Mouse (Mus musculus): Measurements from ENCODE around the gene Hist1h3b. TPM values are rescaled to one million over a fixed set of nuclear protein-coding genes. Genes with fewer than 3 reads are reported as not detected.
"Not testable (repeated sequence)": the region's sequence is repeated elsewhere in the genome, so short reads cannot be mapped to it uniquely, and the experiment has no call there.

Gene Hist1h3b
- polyA plus RNA-seq, 1 experiment from 2014 or later = 4.7 TPM

DNA sequence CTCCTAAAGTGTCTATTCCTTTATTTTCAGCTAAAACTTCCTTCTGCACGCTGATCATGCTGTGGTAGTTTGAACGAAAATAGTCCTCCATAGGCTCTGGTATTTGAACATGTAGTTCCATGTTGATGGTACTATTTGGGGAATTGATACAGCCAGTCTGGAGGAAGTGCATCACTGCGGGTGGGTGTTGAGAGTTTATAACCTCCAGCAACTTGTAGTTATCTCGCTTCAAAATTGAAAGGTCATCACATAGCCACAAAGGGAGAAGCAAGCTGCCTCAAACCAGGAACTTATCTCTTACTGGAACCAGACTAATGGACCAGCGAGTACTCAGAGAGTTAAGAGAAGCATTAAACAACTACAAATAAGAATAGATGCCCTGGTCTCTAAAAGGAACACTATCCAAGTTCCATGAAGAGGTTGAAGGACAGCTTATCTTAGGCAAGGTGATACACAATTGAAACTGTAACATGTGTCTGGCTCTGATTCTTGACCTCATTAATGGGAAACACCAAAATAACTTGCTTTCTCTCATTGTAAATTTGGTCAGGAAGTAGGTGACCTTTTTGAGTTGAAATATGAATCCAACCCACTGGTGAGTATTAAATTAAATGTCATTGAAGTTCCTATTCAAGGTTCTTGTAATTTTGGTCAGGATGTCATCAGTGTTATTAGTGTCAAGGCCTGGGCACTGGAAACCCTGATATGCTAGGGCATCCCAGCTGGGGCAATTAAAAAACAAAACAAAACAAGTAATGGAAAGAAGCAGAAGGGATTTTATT, 35.6 kb upstream of the Hist1h3b start:
- H3K4me3 ChIP-seq (ENCODE audit: low read length) = no peak overlapping the region
- no peaks in the 10 kb centered on the region for H3K4me1 ChIP-seq (ENCODE audit: control insufficient read depth, insufficient read depth, low read length)
- H3K27ac ChIP-seq (ENCODE audit: low read length) = no peak overlapping the region
- H3K36me3 ChIP-seq (ENCODE audit: control insufficient read depth, insufficient read depth, low read length) = no peaks in the 10 kb centered on the region
- 83% methylated on average over 5 of the region's 5 CpGs for WGBS
- H3K27me3 ChIP-seq (replicated peaks; ENCODE audit: control insufficient read depth, insufficient read depth, low read length) = no peaks in the 10 kb centered on the region
- no peak overlapping the region for H3K4me2 ChIP-seq (ENCODE audit: low read depth, low read length)
- no peak overlapping the region for H3K9ac ChIP-seq (ENCODE audit: low read depth, low read length)
- H3K9me3 ChIP-seq (ENCODE audit: control insufficient read depth, low read length) = no peaks in the 10 kb centered on the region
- no peak for ATAC-seq

DNA sequence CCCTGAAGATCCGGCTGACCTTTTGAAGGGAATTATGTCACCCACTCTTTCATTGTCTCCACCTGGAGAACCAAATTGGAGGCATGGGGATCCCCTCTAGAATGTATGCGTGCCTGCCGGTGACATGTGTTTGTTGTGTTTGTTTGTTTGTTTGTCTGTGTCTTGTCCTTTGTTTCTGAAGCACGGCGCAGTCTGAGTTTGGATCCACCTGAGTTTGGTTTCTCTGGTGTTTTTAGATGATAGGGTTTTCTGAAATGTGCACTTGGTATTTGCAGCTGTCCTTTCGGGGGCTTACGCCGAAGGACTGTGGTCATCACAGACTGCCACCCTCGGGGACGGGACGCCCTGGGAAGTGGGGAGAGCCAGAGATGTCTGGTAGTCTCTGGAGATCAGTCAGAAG, 34.9 kb upstream of the Hist1h3b start:
- 48% methylated on average over 11 of the region's 11 CpGs for WGBS
- no peaks in the 10 kb centered on the region for H3K36me3 ChIP-seq (ENCODE audit: control insufficient read depth, insufficient read depth, low read length)
- H3K9ac ChIP-seq (ENCODE audit: low read depth, low read length) = no peak overlapping the region
- H3K4me1 ChIP-seq (ENCODE audit: control insufficient read depth, insufficient read depth, low read length) = no peaks in the 10 kb centered on the region
- H3K27ac ChIP-seq (ENCODE audit: low read length) = no peak overlapping the region
- no peak for ATAC-seq
- H3K4me2 ChIP-seq (ENCODE audit: low read depth, low read length) = no peak overlapping the region
- no peaks in the 10 kb centered on the region for H3K9me3 ChIP-seq (ENCODE audit: control insufficient read depth, low read length)
- H3K4me3 ChIP-seq (ENCODE audit: low read length) = no peak overlapping the region
- H3K27me3 ChIP-seq (replicated peaks; ENCODE audit: control insufficient read depth, insufficient read depth, low read length) = no peaks in the 10 kb centered on the region

DNA sequence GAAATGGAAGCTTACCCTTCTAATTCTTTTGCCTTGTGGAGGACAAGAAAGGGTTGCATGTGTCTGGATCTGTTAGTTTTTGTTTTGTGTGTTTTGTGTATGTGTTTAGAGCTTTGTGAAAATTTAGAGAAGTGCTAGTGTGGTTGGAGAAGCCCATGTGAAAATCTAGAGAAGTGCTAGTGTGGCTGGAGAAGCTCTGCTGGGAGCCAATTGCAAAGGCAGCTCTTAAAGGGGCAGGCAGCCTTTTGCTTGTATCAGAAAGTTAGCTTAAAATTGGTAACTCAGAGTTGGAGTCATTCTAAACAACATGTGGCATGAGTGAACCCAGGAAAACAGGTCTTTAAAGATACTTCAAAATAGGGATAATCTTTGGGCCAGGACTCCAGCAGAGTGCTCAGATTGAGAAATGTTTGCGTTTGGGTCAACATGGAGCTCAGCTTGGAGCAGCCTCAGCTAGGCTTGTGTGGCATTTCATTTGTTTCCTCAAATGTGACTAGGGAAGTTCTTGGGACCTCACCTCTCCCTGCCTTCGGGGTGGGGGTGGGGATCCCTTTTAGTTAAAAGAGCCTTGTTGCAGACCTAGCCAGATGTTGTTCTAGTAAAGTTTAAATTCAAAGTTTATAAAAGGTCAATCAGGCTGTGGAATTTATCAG, 34.3 kb upstream of the Hist1h3b start:
- 16% methylated on average over 2 of the region's 2 CpGs for WGBS
- ATAC-seq = not testable (repeated sequence)

DNA sequence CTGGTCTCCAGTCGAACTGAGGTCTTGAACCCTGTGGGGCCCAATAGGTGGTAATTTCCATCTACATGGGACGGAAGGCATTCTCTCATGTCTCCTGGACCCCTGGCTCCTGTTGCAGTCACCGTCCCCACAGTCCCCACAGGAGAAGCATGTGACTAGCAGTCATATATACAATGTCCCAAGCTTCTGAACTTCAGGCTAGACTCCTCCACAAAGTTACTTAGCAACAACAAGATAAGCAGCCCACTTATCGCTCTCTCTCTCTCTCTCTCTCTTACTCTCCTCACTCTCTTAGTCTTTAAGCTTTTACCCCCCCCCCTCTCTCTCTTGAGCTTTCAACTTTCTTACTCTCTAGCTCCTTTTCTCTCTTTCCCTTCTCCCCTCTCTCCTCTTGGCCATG, 27.8 kb upstream of the Hist1h3b start:
- 80% methylated on average over 4 of the region's 4 CpGs for WGBS
- Histone ChIP-seq H3K4me3 (ENCODE audit: low read length) (no peak overlapping the region), H3K4me2 (ENCODE audit: low read depth, low read length) (no peak overlapping the region), H3K36me3 (ENCODE audit: control insufficient read depth, insufficient read depth, low read length) (no peaks in the 10 kb centered on the region), H3K27ac (ENCODE audit: low read length) (no peak overlapping the region), H3K9ac (ENCODE audit: low read depth, low read length) (no peak overlapping the region), H3K27me3 (replicated peaks; ENCODE audit: control insufficient read depth, insufficient read depth, low read length) (no peaks in the 10 kb centered on the region), H3K4me1 (ENCODE audit: control insufficient read depth, insufficient read depth, low read length) (no peaks in the 10 kb centered on the region), H3K9me3 (ENCODE audit: control insufficient read depth, low read length) (no peaks in the 10 kb centered on the region)
- no peak for ATAC-seq

More for the DNA sequence above, 34.3 kb upstream of the Hist1h3b start:
- H3K27ac ChIP-seq (ENCODE audit: low read length); H3K4me2 ChIP-seq (ENCODE audit: low read depth, low read length); H3K27me3 ChIP-seq (replicated peaks; ENCODE audit: control insufficient read depth, insufficient read depth, low read length); H3K4me3 ChIP-seq (ENCODE audit: low read length); H3K36me3 ChIP-seq (ENCODE audit: control insufficient read depth, insufficient read depth, low read length); H3K9me3 ChIP-seq (ENCODE audit: control insufficient read depth, low read length); H3K9ac ChIP-seq (ENCODE audit: low read depth, low read length); H3K4me1 ChIP-seq (ENCODE audit: control insufficient read depth, insufficient read depth, low read length): not testable (repeated sequence)

DNA sequence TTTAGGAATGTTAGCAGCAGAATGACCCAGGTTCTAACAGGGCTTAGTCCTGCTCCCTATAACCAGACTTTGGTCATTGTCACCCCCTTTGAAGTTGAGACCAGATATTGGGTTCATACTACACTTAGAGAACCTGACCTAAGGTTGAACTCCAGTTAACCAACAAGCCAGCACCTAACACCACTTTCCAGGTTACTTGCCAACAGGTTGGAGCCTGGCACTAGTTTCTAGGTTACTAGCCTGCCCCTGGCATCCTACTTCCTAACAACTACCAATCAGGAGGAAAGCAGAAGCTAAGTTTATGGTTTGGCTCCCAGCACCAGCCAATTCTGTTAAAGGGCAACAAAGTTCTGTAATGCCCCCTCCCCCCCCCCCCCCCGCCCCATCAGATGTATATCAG, 26.9 kb upstream of the Hist1h3b start:
- H3K9ac ChIP-seq (ENCODE audit: low read depth, low read length) = no peak overlapping the region
- ATAC-seq = no peak
- H3K4me1 ChIP-seq (ENCODE audit: control insufficient read depth, insufficient read depth, low read length) = no peaks in the 10 kb centered on the region
- no peaks in the 10 kb centered on the region for H3K9me3 ChIP-seq (ENCODE audit: control insufficient read depth, low read length)
- WGBS = no CpG with 5 or more reads among the region's 1 CpGs
- no peak overlapping the region for H3K4me3 ChIP-seq (ENCODE audit: low read length)
- no peaks in the 10 kb centered on the region for H3K36me3 ChIP-seq (ENCODE audit: control insufficient read depth, insufficient read depth, low read length)
- no peak overlapping the region for H3K4me2 ChIP-seq (ENCODE audit: low read depth, low read length)
- H3K27me3 ChIP-seq (replicated peaks; ENCODE audit: control insufficient read depth, insufficient read depth, low read length) = no peaks in the 10 kb centered on the region
- no peak overlapping the region for H3K27ac ChIP-seq (ENCODE audit: low read length)

DNA sequence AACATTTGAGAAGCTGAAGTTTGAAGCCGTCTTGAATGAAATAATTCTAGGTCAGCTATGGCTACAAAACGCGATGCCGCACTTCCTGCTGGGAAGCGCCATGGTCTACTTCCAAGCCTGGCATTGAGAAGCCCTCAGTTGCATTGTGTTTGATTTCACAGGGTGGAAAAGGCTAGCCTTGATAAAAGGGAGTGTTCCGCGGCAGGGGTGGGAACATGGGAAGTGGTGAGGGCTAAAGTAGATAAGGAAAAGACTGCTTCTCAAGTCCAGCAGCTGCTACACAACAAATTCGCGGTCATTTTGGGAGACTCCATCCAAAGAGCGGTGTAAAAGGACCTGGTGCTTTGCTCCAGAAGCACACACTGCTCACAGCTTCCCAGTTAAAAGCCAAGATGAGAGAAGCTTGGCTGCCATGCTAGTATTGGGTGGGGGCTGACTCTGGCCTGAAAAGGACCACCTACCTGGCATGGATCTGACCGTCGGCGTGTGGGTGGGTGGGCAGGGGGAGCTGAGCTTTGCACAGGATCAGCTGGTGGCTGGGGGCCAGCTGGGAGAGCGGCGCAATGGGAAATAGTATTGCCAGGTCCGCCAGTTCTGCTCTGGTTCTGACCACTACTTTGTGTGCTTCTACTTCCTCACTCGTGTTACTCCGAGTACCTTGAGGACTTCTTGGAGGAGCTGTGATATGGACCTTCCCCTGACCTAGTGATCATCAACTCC, 23.4 kb upstream of the Hist1h3b start:
- H3K27me3 ChIP-seq (replicated peaks; ENCODE audit: control insufficient read depth, insufficient read depth, low read length) = no peaks in the 10 kb centered on the region
- H3K4me3 ChIP-seq (ENCODE audit: low read length) = no peak overlapping the region
- 88% methylated on average over 18 of the region's 18 CpGs for whole genome bisulfite sequencing
- no peak overlapping the region for H3K27ac ChIP-seq (ENCODE audit: low read length)
- no peaks in the 10 kb centered on the region for H3K4me1 ChIP-seq (ENCODE audit: control insufficient read depth, insufficient read depth, low read length)
- ATAC-seq = no peak
- no peak overlapping the region for H3K9ac ChIP-seq (ENCODE audit: low read depth, low read length)
- no peaks in the 10 kb centered on the region for H3K36me3 ChIP-seq (ENCODE audit: control insufficient read depth, insufficient read depth, low read length)
- H3K9me3 ChIP-seq (ENCODE audit: control insufficient read depth, low read length) = no peaks in the 10 kb centered on the region
- H3K4me2 ChIP-seq (ENCODE audit: low read depth, low read length) = no peak overlapping the region

DNA sequence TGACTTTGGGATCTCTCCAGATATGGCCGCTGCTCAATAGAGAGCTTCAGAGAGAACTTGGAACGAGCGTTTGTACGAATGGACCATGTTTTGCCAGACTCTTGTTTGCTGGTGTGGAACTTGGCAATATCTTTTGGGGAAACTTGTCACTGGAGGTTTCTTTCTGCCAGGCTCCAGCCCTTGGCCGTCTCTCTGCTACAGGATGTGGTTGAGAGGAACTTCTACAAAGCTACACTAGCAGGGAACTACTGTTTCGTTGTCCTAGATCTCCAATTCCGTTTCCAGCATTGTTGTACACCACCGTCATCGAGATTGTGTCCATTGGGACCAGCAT, 22.9 kb upstream of the Hist1h3b start:
- H3K4me1 ChIP-seq (ENCODE audit: control insufficient read depth, insufficient read depth, low read length) = no peaks in the 10 kb centered on the region
- H3K4me3 ChIP-seq (ENCODE audit: low read length) = no peak overlapping the region
- no peaks in the 10 kb centered on the region for H3K36me3 ChIP-seq (ENCODE audit: control insufficient read depth, insufficient read depth, low read length)
- no peak overlapping the region for H3K27ac ChIP-seq (ENCODE audit: low read length)
- no peak for ATAC-seq
- no peak overlapping the region for H3K4me2 ChIP-seq (ENCODE audit: low read depth, low read length)
- no peak overlapping the region for H3K9ac ChIP-seq (ENCODE audit: low read depth, low read length)
- H3K9me3 ChIP-seq (ENCODE audit: control insufficient read depth, low read length) = no peaks in the 10 kb centered on the region
- 89% methylated on average over 9 of the region's 9 CpGs for WGBS
- no peaks in the 10 kb centered on the region for H3K27me3 ChIP-seq (replicated peaks; ENCODE audit: control insufficient read depth, insufficient read depth, low read length)

DNA sequence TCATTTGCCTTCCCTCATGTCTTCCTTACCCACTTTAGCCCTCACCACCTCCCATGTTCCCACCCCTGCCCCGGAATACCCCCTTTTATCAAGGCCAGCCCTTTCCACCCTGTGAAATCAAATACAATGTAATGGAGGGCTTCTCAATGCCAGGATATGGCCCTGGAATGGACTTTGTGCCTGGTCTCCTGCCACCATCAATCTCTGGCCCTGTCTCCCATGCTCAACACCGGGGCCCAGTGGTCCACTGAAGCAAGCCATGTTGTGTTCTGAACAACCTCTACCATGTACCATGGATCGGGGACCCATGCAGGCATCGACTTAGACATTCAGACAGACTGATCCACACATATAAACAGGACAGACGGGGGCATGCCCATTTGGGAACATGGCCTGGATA, 22.4 kb upstream of the Hist1h3b start:
- H3K27me3 ChIP-seq (replicated peaks; ENCODE audit: control insufficient read depth, insufficient read depth, low read length) = no peaks in the 10 kb centered on the region
- no peak overlapping the region for H3K9ac ChIP-seq (ENCODE audit: low read depth, low read length)
- 90% methylated on average over 5 of the region's 5 CpGs for WGBS
- H3K36me3 ChIP-seq (ENCODE audit: control insufficient read depth, insufficient read depth, low read length) = no peaks in the 10 kb centered on the region
- H3K4me3 ChIP-seq (ENCODE audit: low read length) = no peak overlapping the region
- no peak overlapping the region for H3K27ac ChIP-seq (ENCODE audit: low read length)
- H3K4me1 ChIP-seq (ENCODE audit: control insufficient read depth, insufficient read depth, low read length) = no peaks in the 10 kb centered on the region
- no peaks in the 10 kb centered on the region for H3K9me3 ChIP-seq (ENCODE audit: control insufficient read depth, low read length)
- no peak for ATAC-seq
- H3K4me2 ChIP-seq (ENCODE audit: low read depth, low read length) = no peak overlapping the region

DNA sequence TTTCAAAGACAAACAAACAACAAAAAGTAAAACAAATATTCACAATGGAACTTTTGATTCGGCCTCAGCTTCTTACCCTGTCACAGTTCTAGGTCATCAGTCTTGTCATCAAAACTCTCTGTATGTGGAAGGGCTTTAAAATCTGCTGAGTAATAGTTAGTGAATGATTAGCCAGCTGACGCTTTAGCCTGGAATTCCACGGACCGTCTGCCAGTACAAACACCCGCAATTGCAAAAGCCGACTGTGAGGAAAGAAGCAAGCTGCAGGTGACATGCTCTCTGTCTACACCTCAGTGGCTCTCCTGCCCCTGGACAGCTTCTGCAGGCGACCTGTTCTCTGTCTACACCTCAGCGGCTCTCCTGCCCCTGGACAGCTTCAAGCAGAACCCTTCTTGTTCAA, 21.6 kb upstream of the Hist1h3b start:
- H3K4me3 ChIP-seq (ENCODE audit: low read length) = no peak overlapping the region
- no peaks in the 10 kb centered on the region for H3K36me3 ChIP-seq (ENCODE audit: control insufficient read depth, insufficient read depth, low read length)
- no peak overlapping the region for H3K27ac ChIP-seq (ENCODE audit: low read length)
- 31% methylated on average over 8 of the region's 8 CpGs for WGBS
- no peaks in the 10 kb centered on the region for H3K9me3 ChIP-seq (ENCODE audit: control insufficient read depth, low read length)
- no peak overlapping the region for H3K9ac ChIP-seq (ENCODE audit: low read depth, low read length)
- ATAC-seq = peak; percentile 91
- H3K4me1 ChIP-seq (ENCODE audit: control insufficient read depth, insufficient read depth, low read length) = no peaks in the 10 kb centered on the region
- peak overlapping the region; percentile 27; the same call in 1 of the 2 replicates for H3K4me2 ChIP-seq (ENCODE audit: low read depth, low read length)
- H3K27me3 ChIP-seq (replicated peaks; ENCODE audit: control insufficient read depth, insufficient read depth, low read length) = no peaks in the 10 kb centered on the region

Data from intestine, embryonic 16.5 days (tissue).